Mouse (Mus musculus): Measurements from ENCODE around the gene Abhd12b. TPM values are rescaled to one million over a fixed set of nuclear protein-coding genes. Genes with fewer than 3 reads are reported as not detected.

Gene Abhd12b
- total and polyA plus RNA-seq, 3 experiments: 0.23 TPM; not detected in 2

GRCm38 (mm10) chr12:70216229-70216800 is 62.4 kb downstream of the Abhd12b start:
- H3K79me2 ChIP-seq (replicated peaks; ENCODE audit: control insufficient read depth, extremely low read depth, insufficient read depth, poor library complexity, severe bottlenecking): no peaks in the 10 kb centered on the region
- no peaks in the 10 kb centered on the region for H3K36me3 ChIP-seq (replicated peaks in 1 of 2; ENCODE audit: control insufficient read depth in 1 of 2, insufficient read depth in 1 of 2, low read length in 1 of 2)
- DNase-seq (ENCODE audit: extremely low read depth): no peak
- no peaks in the 10 kb centered on the region for H3K9me3 ChIP-seq (replicated peaks; ENCODE audit: low read length)
- H3K4me1 ChIP-seq (ENCODE audit: control insufficient read depth in 1 of 2, insufficient read depth in 2 of 2): peaks cover 0 to 16% of the 10 kb centered on the region in 2 experiments; a peak in 3 of 4 replicates
- no peak overlapping the region for H3K4me3 ChIP-seq (replicated peaks in 1 of 3; ENCODE audit: low read depth in 2 of 3, low read length in 2 of 3, poor library complexity in 1 of 3)
- H3K9ac ChIP-seq (ENCODE audit: insufficient read depth, low read depth): no peak overlapping the region
- dilution Hi-C loops (cut with MboI; ENCODE audit: extremely low pct_ligation_motif_present, extremely low pct_unique_long_range_greater_than_20kb, low sequenced_read_pairs): no loop called here
- H3K27me3 ChIP-seq (replicated peaks): no peaks in the 10 kb centered on the region
- H3K27ac ChIP-seq (ENCODE audit: insufficient read depth, low read depth): no peak overlapping the region
- no peak overlapping the region for H3K4me2 ChIP-seq (ENCODE audit: insufficient read depth, low read depth, poor library complexity, severe bottlenecking)
- in situ Hi-C loops (cut with MboI; ENCODE audit: low pct_ligation_motif_present, low pct_unique_long_range_greater_than_20kb, low sequenced_read_pairs): no loop called here
- TF ChIP-seq TCF12 (IDR thresholded peaks at IDR 0.05; ENCODE audit: low read depth, low read length) (no peak), JUND (conservative IDR thresholded peaks at IDR 0.05; ENCODE audit: low read depth, low read length) (no peak), HCFC1 (IDR thresholded peaks at IDR 0.05; ENCODE audit: low read depth, low read length) (no peak), RCOR1 (conservative IDR thresholded peaks at IDR 0.05; ENCODE audit: low read depth, low read length) (no peak), TBP (conservative IDR thresholded peaks at IDR 0.05; ENCODE audit: low read depth, low read length) (no peak), MEF2A (IDR thresholded peaks at IDR 0.05; ENCODE audit: borderline replicate concordance, low read depth, low read length) (no peak)

GRCm38 (mm10) chr12:70218795-70219540 is 65.0 kb downstream of the Abhd12b start:
- Histone ChIP-seq H3K4me1 (ENCODE audit: control insufficient read depth in 1 of 2, insufficient read depth in 2 of 2) (peaks cover 3 to 28% of the 10 kb centered on the region in 2 experiments; a peak in 3 of 4 replicates), H3K27me3 (replicated peaks) (no peaks in the 10 kb centered on the region), H3K27ac (ENCODE audit: insufficient read depth, low read depth) (no peak overlapping the region), H3K4me3 (replicated peaks in 1 of 3; ENCODE audit: low read depth in 2 of 3, low read length in 2 of 3, poor library complexity in 1 of 3) (no peak overlapping the region), H3K9ac (ENCODE audit: insufficient read depth, low read depth) (no peak overlapping the region), H3K4me2 (ENCODE audit: insufficient read depth, low read depth, poor library complexity, severe bottlenecking) (no peak overlapping the region), H3K36me3 (replicated peaks in 1 of 2; ENCODE audit: control insufficient read depth in 1 of 2, insufficient read depth in 1 of 2, low read length in 1 of 2) (no peaks in the 10 kb centered on the region), H3K9me3 (replicated peaks; ENCODE audit: low read length) (no peaks in the 10 kb centered on the region), H3K79me2 (replicated peaks; ENCODE audit: control insufficient read depth, extremely low read depth, insufficient read depth, poor library complexity, severe bottlenecking) (no peaks in the 10 kb centered on the region)
- DNase-seq (ENCODE audit: extremely low read depth): no peak
- dilution Hi-C loops (cut with MboI; ENCODE audit: extremely low pct_ligation_motif_present, extremely low pct_unique_long_range_greater_than_20kb, low sequenced_read_pairs) (no loop called here), in situ Hi-C loops (cut with MboI; ENCODE audit: low pct_ligation_motif_present, low pct_unique_long_range_greater_than_20kb, low sequenced_read_pairs) (no loop called here)
- no peak for TF ChIP-seq NELFE (IDR thresholded peaks at IDR 0.05; ENCODE audit: low read depth, low read length)
- TF ChIP-seq ZKSCAN1 (IDR thresholded peaks at IDR 0.05; ENCODE audit: borderline replicate concordance, low read depth, low read length): no peak
- TF ChIP-seq JUND (conservative IDR thresholded peaks at IDR 0.05; ENCODE audit: low read depth, low read length): no peak
- TF ChIP-seq ELF1 (IDR thresholded peaks at IDR 0.05; ENCODE audit: low read depth, low read length): no peak
- no peak for TF ChIP-seq UBTF (IDR thresholded peaks at IDR 0.05; ENCODE audit: low read depth, low read length)
- TF ChIP-seq POLR2A (IDR thresholded peaks at IDR 0.05; ENCODE audit: low read depth, low read length): no peak
- no peak for TF ChIP-seq RCOR1 (conservative IDR thresholded peaks at IDR 0.05; ENCODE audit: low read depth, low read length)
- no peak for TF ChIP-seq CHD1 (IDR thresholded peaks at IDR 0.05; ENCODE audit: low read depth, low read length)
- TF ChIP-seq ZNF384 (IDR thresholded peaks at IDR 0.05; ENCODE audit: low read depth, low read length): no peak
- no peak for TF ChIP-seq HCFC1 (IDR thresholded peaks at IDR 0.05; ENCODE audit: low read depth, low read length)
- no peak for TF ChIP-seq USF2 (conservative IDR thresholded peaks at IDR 0.05; ENCODE audit: low read depth, low read length)
- TF ChIP-seq POLR2AphosphoS2 (IDR thresholded peaks at IDR 0.05; ENCODE audit: low read depth, low read length): no peak
- TF ChIP-seq KAT2A (IDR thresholded peaks at IDR 0.05; ENCODE audit: insufficient replicate concordance, low read length): no peak
- no peak for TF ChIP-seq TBP (conservative IDR thresholded peaks at IDR 0.05; ENCODE audit: low read depth, low read length)
- no peak for TF ChIP-seq MAX (IDR thresholded peaks at IDR 0.05; ENCODE audit: low read length)
- TF ChIP-seq NRF1 (IDR thresholded peaks at IDR 0.05; ENCODE audit: low read depth, low read length): no peak

All from CH12.LX (cell line).